Mouse (Mus musculus): Measurements from ENCODE around the gene Negr1.

- TF ChIP-seq CTCF (IDR thresholded peaks at IDR 0.05; ENCODE audit: low read depth, low read length) (peak; percentile 12), POLR2A (IDR thresholded peaks at IDR 0.05; ENCODE audit: insufficient read depth, low read length) (no peak), EP300 (IDR thresholded peaks at IDR 0.05; ENCODE audit: insufficient read depth, low read depth, low read length) (no peak)
Measured at GRCm38 (mm10) chr3:156871641-156872196, 310.1 kb downstream of the Negr1 start.

Data from ES-Bruce4 (cell line).